Mouse (Mus musculus): ENCODE data around the gene Bcl7c.
"Not testable (repeated sequence)": the region's sequence is repeated elsewhere in the genome, so short reads cannot be mapped to it uniquely, and the experiment has no call there.

Gene Bcl7c

GRCm38 (mm10) chr7:127718339-127718738, 9.6 kb upstream of the Bcl7c start:
- DNase-seq (ENCODE audit: low read depth in 1 of 2, low spot score in 2 of 2) = no peak

GRCm38 (mm10) chr7:127716992-127717391, 8.3 kb upstream of the Bcl7c start:
- peak; percentile 21 to 64 for DNase-seq (ENCODE audit: low read depth in 1 of 2, low spot score in 2 of 2)

- no peak for DNase-seq (ENCODE audit: low read depth in 1 of 2, low spot score in 2 of 2)
These were observed 6.1 kb upstream of the Bcl7c start for GRCm38 (mm10) chr7:127714816-127715215.

GRCm38 (mm10) chr7:127712461-127713385, 4.0 kb upstream of the Bcl7c start, which contains the start of gene Ctf1:
Gene Ctf1, plus strand, starts transcription at chr7:127712736.
- peak; percentile 33 to 41 for DNase-seq (ENCODE audit: low read depth in 1 of 2, low spot score in 2 of 2)

GRCm38 (mm10) chr7:127711456-127711855, 2.7 kb upstream of the Bcl7c start:
- DNase-seq (ENCODE audit: low read depth in 1 of 2, low spot score in 2 of 2) = no peak

- no peak for DNase-seq (ENCODE audit: low read depth in 1 of 2, low spot score in 2 of 2)
These were observed 2.3 kb upstream of the Bcl7c start for GRCm38 (mm10) chr7:127711031-127711430.

- no peak for DNase-seq (ENCODE audit: low read depth in 1 of 2, low spot score in 2 of 2)
These were observed 687 bp upstream of the Bcl7c start for GRCm38 (mm10) chr7:127709261-127709979.

- DNase-seq (ENCODE audit: low read depth in 1 of 2, low spot score in 2 of 2) = no peak
These were observed 851 bp downstream of the Bcl7c start for GRCm38 (mm10) chr7:127707957-127708206.

- DNase-seq (ENCODE audit: low read depth in 1 of 2, low spot score in 2 of 2) = no peak
These were observed 1.4 kb downstream of the Bcl7c start for GRCm38 (mm10) chr7:127707045-127707956.

GRCm38 (mm10) chr7:127705706-127706105, 3.0 kb downstream of the Bcl7c start:
- DNase-seq (ENCODE audit: low read depth in 1 of 2, low spot score in 2 of 2) = no peak

GRCm38 (mm10) chr7:127704598-127704997, 4.1 kb downstream of the Bcl7c start:
- DNase-seq (ENCODE audit: low read depth in 1 of 2, low spot score in 2 of 2) = no peak

GRCm38 (mm10) chr7:127703561-127704178, 5.1 kb downstream of the Bcl7c start:
- no peak for DNase-seq (ENCODE audit: low read depth in 1 of 2, low spot score in 2 of 2)

- DNase-seq (ENCODE audit: low read depth in 1 of 2, low spot score in 2 of 2) = no peak
These were observed 7.9 kb downstream of the Bcl7c start for GRCm38 (mm10) chr7:127700712-127701331.

GRCm38 (mm10) chr7:127698986-127699385, 9.7 kb downstream of the Bcl7c start:
- no peak for DNase-seq (ENCODE audit: low read depth in 1 of 2, low spot score in 2 of 2)

GRCm38 (mm10) chr7:127693730-127694129, 15.0 kb downstream of the Bcl7c start:
- DNase-seq (ENCODE audit: low read depth in 1 of 2, low spot score in 2 of 2) = not testable (repeated sequence)

- DNase-seq (ENCODE audit: low read depth in 1 of 2, low spot score in 2 of 2) = no peak
These were observed 15.4 kb downstream of the Bcl7c start for GRCm38 (mm10) chr7:127693290-127693689.

- DNase-seq (ENCODE audit: low read depth in 1 of 2, low spot score in 2 of 2) = no peak
These were observed 17.3 kb downstream of the Bcl7c start for GRCm38 (mm10) chr7:127691221-127691989.

GRCm38 (mm10) chr7:127689626-127690280, 19.0 kb downstream of the Bcl7c start:
- no peak for DNase-seq (ENCODE audit: low read depth in 1 of 2, low spot score in 2 of 2)

- DNase-seq (ENCODE audit: low read depth in 1 of 2, low spot score in 2 of 2) = no peak
These were observed 19.8 kb downstream of the Bcl7c start for GRCm38 (mm10) chr7:127688935-127689334.
